Mouse (Mus musculus): ENCODE results near the gene Ercc2. TPM values are rescaled to one million over a fixed set of nuclear protein-coding genes. Genes with fewer than 3 reads are reported as not detected.

Gene Ercc2
- total RNA-seq, 2 experiments from 2014 or later = 1.3 to 18.0 TPM

GRCm38 (mm10) chr7:19358634-19359033 is 23.2 kb upstream of the Ercc2 start:
- ATAC-seq (replicated peaks; ENCODE audit: low FRiP score, poor library complexity, severe bottlenecking) = no peak

DNA sequence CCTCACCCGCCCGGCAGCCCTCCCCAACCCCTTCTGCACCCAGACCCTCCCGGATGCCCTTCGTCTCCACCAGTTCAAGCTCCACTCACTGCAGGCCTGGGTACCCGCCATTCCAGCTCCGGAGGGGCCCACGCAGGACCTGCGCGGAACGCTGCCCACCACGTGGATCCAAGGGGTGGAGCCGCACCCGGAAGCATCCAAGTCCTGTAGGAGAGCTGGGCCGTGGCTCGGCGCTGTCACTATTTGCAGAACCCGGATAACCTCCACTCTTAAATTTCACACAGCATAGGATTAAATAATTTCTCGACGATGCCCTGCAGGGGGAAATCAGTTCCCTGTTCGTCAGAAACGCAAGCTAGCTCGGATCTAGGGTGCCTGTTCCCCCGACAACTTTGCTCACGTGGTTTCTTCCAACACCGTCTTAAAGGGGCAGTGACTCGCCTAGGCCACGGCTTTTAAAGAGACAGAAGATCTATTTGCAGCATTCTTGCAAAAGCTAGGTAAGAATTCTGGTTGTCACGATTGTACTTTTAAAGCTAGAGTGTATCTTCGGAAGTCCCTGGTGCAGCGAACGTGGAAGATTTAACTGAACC is 22.4 kb upstream of the Ercc2 start, which contains the start of the genes Cd3eap and Ppp1r13l:
Gene Cd3eap (minus strand): TSS at position 185 of the 593 bp plus-strand sequence.
Gene Ppp1r13l (plus strand): TSS at position 451 of the 593 bp plus-strand sequence.
- peak; percentile 68 for ATAC-seq (replicated peaks; ENCODE audit: low FRiP score, poor library complexity, severe bottlenecking)

DNA sequence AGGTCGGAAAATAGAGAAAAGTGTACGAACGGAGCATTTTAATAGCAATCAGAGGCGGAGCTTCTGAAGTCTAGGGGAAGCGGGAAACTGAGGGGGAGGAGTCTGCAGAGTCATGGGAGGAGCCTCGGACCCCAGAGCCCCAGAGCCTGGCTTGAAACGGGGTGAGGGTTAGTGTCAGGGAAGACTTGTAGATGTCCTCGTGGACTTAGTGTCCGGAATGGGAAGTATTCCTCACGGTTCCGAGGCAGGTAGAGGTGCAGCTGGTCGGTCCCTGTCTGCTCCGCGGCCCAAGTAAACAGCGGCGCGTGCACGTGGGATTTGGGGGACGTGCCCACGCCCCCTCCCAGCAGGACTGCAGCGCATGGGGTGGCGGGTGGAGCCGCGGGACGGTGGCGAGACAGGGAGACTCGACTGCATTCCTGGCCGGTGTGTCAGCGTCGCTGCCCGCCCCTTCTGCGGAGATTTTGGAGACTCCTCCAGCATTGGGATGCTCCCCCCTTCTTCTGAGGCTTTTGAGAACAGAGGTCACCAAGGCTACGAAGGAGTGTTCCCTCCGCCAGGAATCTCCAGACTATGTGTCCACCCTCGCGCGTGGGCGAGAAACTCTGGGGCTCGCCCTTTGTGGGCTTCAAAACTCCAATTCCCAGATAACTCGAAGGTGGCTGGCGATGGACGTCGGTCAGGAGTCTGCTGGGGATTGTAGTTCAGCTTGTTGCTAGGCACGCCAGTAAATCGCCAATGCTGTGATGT is 21.7 kb upstream of the Ercc2 start:
- ATAC-seq (replicated peaks; ENCODE audit: low FRiP score, poor library complexity, severe bottlenecking) = peak; percentile 55

DNA sequence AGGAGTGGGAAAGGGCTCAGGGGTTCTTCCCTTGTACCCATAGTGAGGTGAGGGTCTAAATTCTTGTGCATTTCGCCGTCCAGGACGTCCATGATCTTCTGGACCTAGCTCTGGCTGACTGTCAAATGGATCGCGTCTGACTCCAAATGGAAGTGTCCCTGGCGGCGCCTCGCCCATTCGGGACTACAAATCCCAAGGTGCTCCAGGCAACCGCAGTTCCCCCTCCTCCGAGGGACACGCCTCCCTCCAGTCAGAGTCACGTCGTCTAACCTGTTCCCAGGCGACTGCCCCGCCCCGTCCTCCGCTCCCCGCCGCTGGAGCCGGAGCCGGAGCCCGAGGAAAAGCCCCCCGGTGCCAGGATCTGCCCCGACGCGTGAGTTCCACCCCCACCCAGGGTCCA is 20.9 kb upstream of the Ercc2 start:
- peak; percentile 80 for ATAC-seq (replicated peaks; ENCODE audit: low FRiP score, poor library complexity, severe bottlenecking)

- ATAC-seq (replicated peaks; ENCODE audit: low FRiP score, poor library complexity, severe bottlenecking) = peak; percentile 47
These were observed 20.1 kb upstream of the Ercc2 start for GRCm38 (mm10) chr7:19361720-19362119.

GRCm38 (mm10) chr7:19362276-19362675 is 19.5 kb upstream of the Ercc2 start:
- no peak for ATAC-seq (replicated peaks; ENCODE audit: low FRiP score, poor library complexity, severe bottlenecking)

- ATAC-seq (replicated peaks; ENCODE audit: low FRiP score, poor library complexity, severe bottlenecking) = no peak
These were observed 17.9 kb upstream of the Ercc2 start for GRCm38 (mm10) chr7:19363881-19364280.

GRCm38 (mm10) chr7:19365376-19365775 is 16.4 kb upstream of the Ercc2 start:
- ATAC-seq (replicated peaks; ENCODE audit: low FRiP score, poor library complexity, severe bottlenecking) = no peak

DNA sequence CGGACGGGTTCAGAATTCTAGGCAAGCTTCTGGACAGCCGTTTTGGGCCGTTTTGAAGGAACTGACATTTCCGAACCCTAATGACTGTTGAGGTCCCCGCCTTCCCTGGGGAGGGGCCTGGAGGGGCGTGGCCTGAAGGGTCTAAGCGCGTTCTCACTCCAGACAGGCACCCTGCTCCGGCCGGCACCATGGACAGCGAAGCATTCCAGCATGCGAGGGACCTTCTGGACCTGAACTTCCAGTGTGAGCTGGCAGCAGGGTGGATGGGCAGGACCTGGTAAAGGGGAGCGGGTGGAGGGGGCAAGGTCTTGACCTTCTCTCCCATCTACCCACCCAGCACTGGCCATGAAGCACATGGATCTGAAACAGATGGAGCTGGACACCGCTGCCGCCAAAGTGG is 13.4 kb upstream of the Ercc2 start:
- no peak for ATAC-seq (replicated peaks; ENCODE audit: low FRiP score, poor library complexity, severe bottlenecking)

DNA sequence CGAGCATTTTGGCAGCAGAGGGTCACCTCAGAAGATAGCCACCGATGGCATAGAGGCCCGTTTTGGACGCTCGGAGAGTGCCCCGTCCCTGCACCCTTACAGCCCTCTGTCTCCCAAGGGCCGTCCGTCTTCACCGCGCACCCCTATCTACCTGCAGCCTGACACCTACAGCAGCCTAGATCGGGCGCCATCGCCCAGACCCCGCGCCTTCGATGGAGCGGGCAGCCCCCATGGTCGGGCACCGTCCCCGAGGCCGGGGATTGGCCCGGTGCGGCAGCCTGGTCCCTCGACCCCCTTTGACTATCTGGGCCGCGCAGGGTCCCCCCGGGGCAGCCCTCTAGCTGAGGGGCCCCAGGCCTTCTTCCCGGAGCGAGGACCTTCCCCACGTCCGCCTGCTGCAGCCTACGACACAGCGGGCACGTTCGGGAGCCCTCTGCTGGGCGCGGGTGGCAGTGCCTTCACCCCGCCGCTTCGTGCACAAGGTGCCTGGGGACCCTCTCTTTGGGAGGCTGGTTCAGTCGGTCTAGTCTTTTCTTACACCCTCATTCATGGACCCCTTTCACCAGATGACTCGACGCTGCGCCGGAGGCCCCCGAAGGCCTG is 11.9 kb upstream of the Ercc2 start:
- no peak; the same call in 1 of the 2 replicates for ATAC-seq (replicated peaks; ENCODE audit: low FRiP score, poor library complexity, severe bottlenecking)

- ATAC-seq (replicated peaks; ENCODE audit: low FRiP score, poor library complexity, severe bottlenecking) = no peak
These were observed 8.4 kb upstream of the Ercc2 start for GRCm38 (mm10) chr7:19373367-19373766.

DNA sequence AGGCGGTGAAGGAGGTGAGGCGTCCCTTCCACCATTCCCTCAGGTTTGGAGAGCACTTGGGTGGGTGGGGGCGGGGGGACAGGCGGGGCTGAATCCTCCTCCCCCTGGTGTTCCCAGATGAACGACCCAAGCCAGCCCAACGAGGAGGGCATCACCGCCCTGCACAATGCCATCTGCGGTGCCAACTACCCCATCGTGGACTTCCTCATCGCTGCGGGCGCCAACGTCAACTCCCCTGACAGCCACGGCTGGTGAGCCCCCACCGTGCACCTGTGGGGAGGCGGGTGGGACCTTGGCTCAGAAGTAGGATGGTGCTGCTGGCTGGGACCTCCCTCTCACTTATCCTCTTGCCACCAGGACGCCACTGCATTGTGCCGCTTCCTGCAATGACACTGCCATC is 6.4 kb upstream of the Ercc2 start:
- ATAC-seq (replicated peaks; ENCODE audit: low FRiP score, poor library complexity, severe bottlenecking) = no peak

DNA sequence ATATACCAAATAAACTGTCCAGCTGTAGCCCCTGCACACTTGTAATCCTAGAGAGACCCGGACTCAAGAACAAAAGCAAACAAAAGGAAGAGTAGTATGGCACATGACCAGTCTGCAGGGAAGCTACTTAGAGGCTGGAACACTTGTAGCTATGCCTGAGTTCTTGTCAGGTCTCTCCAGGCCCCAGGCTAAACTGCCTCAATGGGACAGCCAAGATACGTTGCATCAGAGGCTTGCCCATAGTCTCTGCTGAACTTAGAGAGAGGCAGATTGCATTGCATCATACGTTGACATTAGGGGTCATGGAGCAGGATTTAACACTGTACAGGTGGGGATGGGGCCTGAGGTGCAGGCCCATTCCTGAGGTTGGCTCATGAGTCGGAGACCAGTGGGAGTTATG is 5.8 kb upstream of the Ercc2 start:
- no peak for ATAC-seq (replicated peaks; ENCODE audit: low FRiP score, poor library complexity, severe bottlenecking)

GRCm38 (mm10) chr7:19378049-19378448 is 3.8 kb upstream of the Ercc2 start:
- no peak for ATAC-seq (replicated peaks; ENCODE audit: low FRiP score, poor library complexity, severe bottlenecking)

GRCm38 (mm10) chr7:19382166-19382541 is 344 bp downstream of the Ercc2 start:
- peak; percentile 52 for ATAC-seq (replicated peaks; ENCODE audit: low FRiP score, poor library complexity, severe bottlenecking)

DNA sequence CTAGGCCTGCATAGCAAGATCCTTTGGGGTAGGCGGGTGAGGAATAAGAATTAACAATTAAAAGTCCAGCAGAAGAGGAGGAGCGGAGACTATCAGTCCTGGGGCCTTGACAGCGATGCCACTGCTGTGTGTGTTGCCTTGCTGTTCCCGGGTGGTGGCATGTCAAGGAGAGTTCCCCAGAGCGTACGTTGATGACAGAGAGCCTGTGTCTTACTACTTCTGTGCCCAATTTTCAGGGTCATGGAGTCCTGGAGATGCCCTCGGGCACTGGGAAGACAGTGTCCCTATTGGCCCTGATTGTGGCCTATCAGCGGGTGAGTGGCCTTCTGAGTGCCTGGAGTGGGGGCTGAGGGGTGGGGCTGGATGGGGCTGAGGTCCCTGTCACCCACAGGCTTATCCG is 1.9 kb downstream of the Ercc2 start:
- ATAC-seq (replicated peaks; ENCODE audit: low FRiP score, poor library complexity, severe bottlenecking) = no peak

DNA sequence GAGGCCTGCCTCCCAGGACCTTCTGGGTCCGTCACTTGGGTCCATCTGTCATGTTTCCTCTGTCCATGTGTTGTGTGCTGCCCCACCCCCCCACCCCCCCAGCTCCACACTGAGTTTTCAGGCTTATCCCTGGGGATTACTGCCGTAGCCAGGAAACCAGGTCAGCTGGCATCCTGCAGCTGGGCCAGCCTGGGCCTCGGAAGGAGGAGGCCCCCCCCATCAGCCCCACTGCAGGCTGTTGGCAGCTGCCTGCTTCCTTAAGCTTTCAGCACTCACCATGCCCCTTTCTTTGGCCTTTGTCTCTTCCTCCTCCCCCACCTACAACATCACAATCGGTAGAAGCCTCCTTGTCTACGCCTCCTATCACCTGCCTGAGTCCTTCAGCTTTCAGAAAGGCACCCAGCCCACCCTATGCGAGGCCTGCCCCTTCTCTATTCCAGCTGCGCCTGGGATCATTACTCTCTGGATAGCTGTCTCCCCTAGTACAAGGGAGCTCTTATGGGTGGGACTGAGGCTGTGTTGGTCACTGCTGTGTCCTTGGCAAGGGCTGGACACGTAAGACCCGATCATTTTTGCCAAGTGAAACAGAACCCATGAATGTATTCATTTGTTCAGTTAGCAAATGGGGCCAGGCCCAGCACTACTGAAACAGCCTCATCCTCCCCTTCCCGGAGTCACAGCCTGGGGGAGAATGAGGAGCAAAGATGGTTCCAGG is 7.0 kb downstream of the Ercc2 start:
- no peak for ATAC-seq (replicated peaks; ENCODE audit: low FRiP score, poor library complexity, severe bottlenecking)

- ATAC-seq (replicated peaks; ENCODE audit: low FRiP score, poor library complexity, severe bottlenecking) = no peak
These were observed 12.7 kb downstream of the Ercc2 start for GRCm38 (mm10) chr7:19394484-19394883.

DNA sequence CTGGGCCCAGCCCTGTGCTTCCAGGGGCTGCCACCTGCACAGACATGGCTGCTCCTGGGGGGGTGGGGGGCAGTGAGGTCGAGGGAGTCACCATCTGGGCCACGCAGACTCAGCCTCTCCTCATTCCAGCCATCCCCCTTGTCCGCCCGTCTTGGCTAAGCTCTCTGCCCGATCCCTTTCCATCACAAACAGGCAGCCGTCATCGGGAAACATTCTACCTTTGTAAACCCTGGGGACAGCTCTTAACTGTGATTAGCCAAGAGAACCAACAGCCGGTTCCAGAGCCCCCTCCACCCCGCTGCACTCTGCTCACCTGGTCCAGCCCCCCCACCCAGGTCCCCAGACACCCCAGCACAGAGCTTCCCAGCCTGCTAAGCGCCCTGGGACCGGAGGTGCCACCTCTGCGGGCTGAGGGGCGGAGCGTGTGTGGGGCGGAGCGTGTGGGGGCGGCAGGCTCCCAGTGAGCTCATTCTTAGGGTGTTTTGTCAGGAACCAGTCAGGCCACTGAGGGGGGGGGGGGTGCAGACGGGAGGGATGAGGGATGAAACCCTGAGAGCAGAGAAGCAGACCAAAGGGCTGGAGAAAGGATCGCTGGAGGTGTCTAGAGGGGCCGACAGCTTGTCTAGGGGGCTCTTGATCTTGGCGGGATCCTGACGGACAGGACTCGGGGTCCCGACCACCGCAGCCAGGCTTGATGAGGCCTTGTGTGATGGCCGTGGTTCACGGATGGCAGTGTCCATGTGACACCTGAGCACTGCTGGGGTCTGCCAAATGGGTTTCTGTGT is 17.9 kb downstream of the Ercc2 start:
- ATAC-seq (replicated peaks; ENCODE audit: low FRiP score, poor library complexity, severe bottlenecking) = no peak

- ATAC-seq (replicated peaks; ENCODE audit: low FRiP score, poor library complexity, severe bottlenecking) = no peak
These were observed 19.1 kb downstream of the Ercc2 start for GRCm38 (mm10) chr7:19400946-19401345.

Measured in erythroblast, adult 5-6 weeks (primary cell).